Mouse (Mus musculus): Measurements from ENCODE around the gene Tmem200a.

DNA sequence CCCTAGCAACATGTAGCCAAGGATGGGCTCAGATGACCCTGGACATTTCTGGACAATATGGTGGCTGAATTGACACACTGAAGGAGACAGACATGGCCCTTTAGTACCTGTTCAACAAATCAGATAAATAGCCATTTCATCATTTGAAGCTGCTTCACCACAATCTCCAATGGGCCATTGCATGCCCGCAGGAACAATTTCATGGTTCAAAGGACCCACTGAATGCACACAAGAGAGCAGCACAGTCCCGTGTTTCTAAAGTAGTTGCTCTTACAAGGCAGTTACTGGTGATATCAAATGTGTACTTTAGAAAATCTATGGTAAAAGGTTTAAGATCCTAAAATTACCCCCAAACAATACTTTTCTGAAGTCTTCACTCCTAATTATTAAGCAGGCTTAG, 134.2 kb downstream of the Tmem200a start:
- no peak for TF ChIP-seq GATA1 (IDR thresholded peaks at IDR 0.05; ENCODE audit: borderline replicate concordance, low read length)
- TF ChIP-seq FLI1 (IDR thresholded peaks at IDR 0.05; ENCODE audit: low read length): no peak

All from megakaryocyte, embryonic 14.5 days (primary cell).